Mouse (Mus musculus): ENCODE results near the gene Ctsf. TPM values are rescaled to one million over a fixed set of nuclear protein-coding genes. Genes with fewer than 3 reads are reported as not detected.
"Not testable (repeated sequence)": the region's sequence is repeated elsewhere in the genome, so short reads cannot be mapped to it uniquely, and the experiment has no call there.

Ctsf gene
- polyA plus RNA-seq, 1 experiment from 2014 or later: 31.3 TPM

DNA sequence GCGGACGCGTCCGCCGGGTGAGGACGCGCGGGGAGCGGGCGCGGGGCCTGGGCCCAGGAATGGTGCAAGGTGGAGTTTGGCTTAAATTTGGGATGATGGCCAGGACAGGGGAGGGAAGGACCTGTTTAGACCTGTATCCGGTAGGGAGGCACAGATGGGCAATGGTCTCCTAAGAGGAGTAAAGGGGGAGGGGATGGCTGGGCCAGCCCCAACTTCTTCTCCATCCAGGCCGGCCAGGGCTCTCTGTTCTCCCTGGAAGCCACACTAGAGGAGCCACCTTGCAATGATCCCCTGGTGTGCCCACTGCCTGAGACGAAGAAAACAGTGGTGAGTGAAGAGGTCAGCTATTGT lies 515 bp downstream of the Ctsf start:
- Histone ChIP-seq H3K4me2 (peak overlapping the region; percentile 98), H3K9ac (peak overlapping the region; percentile 74), H3K9me3 (replicated peaks) (no peaks in the 10 kb centered on the region), H3K27ac (no peak overlapping the region), H3K27me3 (peaks cover 14% of the 10 kb centered on the region; the same call in 1 of the 2 replicates), H3K4me1 (peaks cover 14% of the 10 kb centered on the region), H3K36me3 (ENCODE audit: poor library complexity, severe bottlenecking) (no peaks in the 10 kb centered on the region), H3K4me3 (peak overlapping the region; percentile 58)
- ATAC-seq: peak; percentile 16; the same call in 1 of the 2 replicates
- 0% methylated on average over 14 of the region's 14 CpGs for WGBS

GRCm38 (mm10) chr19:4855951-4856350 lies 1.0 kb downstream of the Ctsf start:
- no peaks in the 10 kb centered on the region for H3K36me3 ChIP-seq (ENCODE audit: poor library complexity, severe bottlenecking)
- no peaks in the 10 kb centered on the region for H3K9me3 ChIP-seq (replicated peaks)
- 0 out of 2 replicates have a peak overlapping the region, but pooled peaks have one; percentile 74 for H3K9ac ChIP-seq
- no peak overlapping the region for H3K27ac ChIP-seq
- H3K27me3 ChIP-seq: peaks cover 14% of the 10 kb centered on the region; the same call in 1 of the 2 replicates
- peaks cover 14% of the 10 kb centered on the region for H3K4me1 ChIP-seq
- 48% methylated on average over 4 of the region's 4 CpGs for WGBS
- no peak for ATAC-seq
- H3K4me3 ChIP-seq: peak overlapping the region; percentile 58; the same call in 1 of the 2 replicates
- peak overlapping the region; percentile 98 for H3K4me2 ChIP-seq

DNA sequence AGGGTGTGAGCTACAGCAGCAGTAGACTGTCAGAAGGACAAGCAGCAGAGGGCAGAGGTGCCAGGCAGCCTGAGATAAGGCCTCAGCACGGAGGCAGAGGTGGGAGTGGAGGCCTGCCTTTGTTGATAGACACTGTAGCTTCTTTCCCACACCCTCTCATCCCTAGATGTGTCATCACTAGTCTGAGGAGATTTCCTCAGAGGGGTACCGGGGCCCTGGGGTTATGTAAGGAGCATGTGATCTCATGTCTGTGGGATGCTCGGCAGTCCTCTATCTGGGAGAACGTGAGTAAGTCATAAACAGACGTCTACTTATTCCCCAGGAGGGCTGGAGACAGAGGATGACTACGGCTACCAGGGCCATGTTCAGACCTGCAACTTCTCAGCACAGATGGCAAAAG lies 4.2 kb downstream of the Ctsf start:
- 87% methylated on average over 6 of the region's 6 CpGs for WGBS
- ATAC-seq: no peak
- no peak overlapping the region for H3K9ac ChIP-seq

DNA sequence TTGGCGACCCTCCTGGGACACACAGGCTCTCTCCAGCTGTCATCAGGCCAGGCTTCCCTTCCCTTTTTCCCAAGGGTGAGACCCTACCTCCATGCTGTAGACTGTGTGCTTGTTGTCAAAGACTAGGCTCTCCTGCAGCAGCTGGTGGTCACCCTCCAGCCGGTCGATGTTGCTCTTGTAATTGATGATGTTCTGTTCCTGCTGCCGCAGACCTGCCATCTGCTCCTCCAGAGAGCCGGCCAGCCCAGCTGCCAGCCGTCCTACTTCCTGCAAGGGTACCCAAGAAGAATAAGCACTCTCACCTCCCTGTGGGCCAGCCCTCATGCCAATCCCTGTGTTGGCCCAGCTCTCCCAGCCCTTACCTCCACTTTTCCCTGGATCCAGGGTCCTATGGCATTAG lies 8.1 kb downstream of the Ctsf start:
- Histone ChIP-seq H3K9ac (no peak overlapping the region; the same call in 1 of the 2 replicates), H3K27me3 (0 out of 2 replicates have a peak, but pooled peaks cover 7% of the 10 kb centered on the region), H3K27ac (no peak overlapping the region), H3K4me1 (no peaks in the 10 kb centered on the region), H3K4me3 (no peak overlapping the region), H3K9me3 (replicated peaks) (no peaks in the 10 kb centered on the region), H3K4me2 (no peak overlapping the region), H3K36me3 (ENCODE audit: poor library complexity, severe bottlenecking) (no peaks in the 10 kb centered on the region)
- 83% methylated on average over 6 of the region's 6 CpGs for WGBS
- no peak for ATAC-seq

More for the DNA sequence above, 4.2 kb downstream of the Ctsf start:
- no peak overlapping the region for H3K4me2 ChIP-seq
- H3K4me3 ChIP-seq: no peak overlapping the region
- peaks cover 14% of the 10 kb centered on the region for H3K4me1 ChIP-seq
- peaks cover 14% of the 10 kb centered on the region; the same call in 1 of the 2 replicates for H3K27me3 ChIP-seq
- no peaks in the 10 kb centered on the region for H3K36me3 ChIP-seq (ENCODE audit: poor library complexity, severe bottlenecking)
- H3K27ac ChIP-seq: no peak overlapping the region
- no peaks in the 10 kb centered on the region for H3K9me3 ChIP-seq (replicated peaks)

- WGBS: 6% methylated on average over 17 of the region's 17 CpGs
- Histone ChIP-seq H3K9me3 (replicated peaks) (no peaks in the 10 kb centered on the region), H3K4me2 (peak overlapping the region; percentile 32), H3K27me3 (0 out of 2 replicates have a peak, but pooled peaks cover 7% of the 10 kb centered on the region), H3K9ac (no peak overlapping the region), H3K27ac (no peak overlapping the region), H3K4me3 (no peak overlapping the region), H3K4me1 (no peaks in the 10 kb centered on the region), H3K36me3 (ENCODE audit: poor library complexity, severe bottlenecking) (no peaks in the 10 kb centered on the region)
- no peak for ATAC-seq
Observed at GRCm38 (mm10) chr19:4865147-4865546, 10.2 kb downstream of the Ctsf start.

DNA sequence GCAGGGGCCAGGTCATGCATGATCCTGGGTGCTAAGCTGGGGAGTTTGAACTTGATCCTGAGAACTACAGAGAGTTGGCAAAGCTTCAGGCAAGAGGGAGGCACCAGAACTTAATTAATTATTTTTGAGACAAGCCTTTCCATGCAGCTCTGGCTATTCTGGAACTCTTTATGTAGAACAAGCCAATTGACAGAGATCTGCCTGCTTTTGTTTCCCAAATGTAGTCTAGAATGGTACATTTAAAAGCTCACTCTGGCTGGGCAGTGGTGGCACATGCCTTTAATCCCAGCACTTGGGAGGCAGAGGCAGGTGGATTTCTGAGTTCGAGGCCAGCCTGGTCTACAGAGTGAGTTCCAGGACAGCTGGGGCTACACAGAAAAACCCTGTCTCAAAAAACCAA lies 19.7 kb downstream of the Ctsf start:
- not testable (repeated sequence) for ATAC-seq; H3K36me3 ChIP-seq (ENCODE audit: poor library complexity, severe bottlenecking); H3K27me3 ChIP-seq; H3K9ac ChIP-seq; H3K9me3 ChIP-seq (replicated peaks); H3K27ac ChIP-seq; H3K4me2 ChIP-seq; H3K4me3 ChIP-seq
- H3K4me1 ChIP-seq: peaks cover 14% of the 10 kb centered on the region
- 80% methylated on average over 1 of the region's 1 CpGs for WGBS

- no peaks in the 10 kb centered on the region for H3K9me3 ChIP-seq (replicated peaks)
- ATAC-seq: no peak
- H3K9ac ChIP-seq: no peak overlapping the region
- peaks cover 10% of the 10 kb centered on the region for H3K27me3 ChIP-seq
- 86% methylated on average over 2 of the region's 4 CpGs for WGBS
- H3K4me3 ChIP-seq: no peak overlapping the region
- H3K36me3 ChIP-seq (ENCODE audit: poor library complexity, severe bottlenecking): no peaks in the 10 kb centered on the region
- H3K4me2 ChIP-seq: no peak overlapping the region
- H3K27ac ChIP-seq: no peak overlapping the region
- H3K4me1 ChIP-seq: peaks cover 14% of the 10 kb centered on the region
Observed at GRCm38 (mm10) chr19:4876241-4876640, 21.3 kb downstream of the Ctsf start.

DNA sequence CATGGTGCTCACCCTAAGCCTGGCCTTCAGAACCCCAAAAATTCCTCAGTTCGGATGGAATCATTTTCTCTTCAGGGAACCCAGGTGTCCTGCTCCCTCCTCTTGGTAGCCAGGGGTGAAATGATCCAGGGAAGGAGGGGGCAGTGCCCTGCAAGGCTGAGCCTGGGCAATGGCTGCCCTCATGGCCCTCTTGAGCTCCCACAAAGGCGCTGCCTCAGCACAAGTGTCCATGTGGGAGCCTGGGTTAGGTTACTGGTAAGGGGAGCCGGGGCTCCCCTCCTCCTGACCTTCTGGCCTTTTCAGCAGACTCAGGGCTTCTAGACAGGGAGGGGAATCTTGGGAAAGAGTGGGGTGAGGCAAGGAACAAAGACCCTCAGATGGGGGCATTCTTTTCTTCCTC lies 21.8 kb downstream of the Ctsf start:
- no peak overlapping the region for H3K9ac ChIP-seq

DNA sequence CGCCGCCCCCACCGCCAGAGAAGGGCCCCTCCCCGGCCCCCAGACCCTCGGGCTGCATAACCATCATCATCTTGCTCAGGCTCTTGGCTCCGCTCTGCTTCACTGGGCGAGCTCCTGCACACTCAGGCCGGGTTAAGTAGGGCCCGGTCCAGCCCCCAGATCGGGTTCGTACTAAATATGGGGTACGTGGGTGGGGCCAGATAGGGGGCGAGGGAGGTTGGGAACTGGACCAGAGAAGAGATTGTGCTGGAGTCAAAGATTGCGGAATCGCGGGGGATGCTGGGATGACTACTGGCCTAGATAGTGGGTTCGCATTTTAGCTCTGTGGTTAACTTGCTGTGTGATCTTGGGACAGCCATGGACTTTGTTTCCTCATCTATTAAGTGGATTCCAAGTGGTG lies 22.9 kb downstream of the Ctsf start, which contains the start of gene Actn3:
Actn3 (minus strand) TSS at position 125 of the 400 bp plus-strand sequence.
- Histone ChIP-seq H3K9ac (peak within 1 kb of the TSS; percentile 89), H3K4me2 (peak within 1 kb of the TSS; percentile 83), H3K27me3 (peaks cover 10% of the 10 kb centered on the region), H3K4me3 (peak within 1 kb of the TSS; percentile 95), H3K36me3 (ENCODE audit: poor library complexity, severe bottlenecking) (0 out of 2 replicates have a peak, but pooled peaks cover 3% of the 10 kb centered on the region), H3K4me1 (peaks cover 14% of the 10 kb centered on the region), H3K27ac (peak within 1 kb of the TSS; percentile 70), H3K9me3 (replicated peaks) (no peaks in the 10 kb centered on the region)
- ATAC-seq: no peak
- 2% methylated on average over 17 of the region's 17 CpGs for WGBS

More for the DNA sequence above, 21.8 kb downstream of the Ctsf start:
- Histone ChIP-seq H3K4me3 (no peak overlapping the region), H3K9me3 (replicated peaks) (no peaks in the 10 kb centered on the region), H3K4me2 (no peak overlapping the region), H3K27me3 (peaks cover 10% of the 10 kb centered on the region), H3K4me1 (peaks cover 14% of the 10 kb centered on the region), H3K36me3 (ENCODE audit: poor library complexity, severe bottlenecking) (no peaks in the 10 kb centered on the region), H3K27ac (no peak overlapping the region)
- no peak for ATAC-seq
- WGBS: 66% methylated on average over 3 of the region's 3 CpGs

GRCm38 (mm10) chr19:4878405-4879323 lies 23.7 kb downstream of the Ctsf start, which contains the start of gene Zdhhc24:
Gene Zdhhc24, plus strand, starts transcription at chr19:4878668.
- Histone ChIP-seq H3K36me3 (ENCODE audit: poor library complexity, severe bottlenecking) (peaks cover 7% of the 10 kb centered on the region; the same call in 1 of the 2 replicates), H3K27ac (peak within 1 kb of the TSS; percentile 70), H3K9ac (peak within 1 kb of the TSS; percentile 89), H3K9me3 (replicated peaks) (no peaks in the 10 kb centered on the region), H3K4me2 (peak within 1 kb of the TSS; percentile 83), H3K4me1 (peaks cover 14% of the 10 kb centered on the region), H3K4me3 (peak within 1 kb of the TSS; percentile 95), H3K27me3 (peaks cover 10% of the 10 kb centered on the region)
- 1% methylated on average over 52 of the region's 52 CpGs for WGBS
- peak; percentile 98 for ATAC-seq

DNA sequence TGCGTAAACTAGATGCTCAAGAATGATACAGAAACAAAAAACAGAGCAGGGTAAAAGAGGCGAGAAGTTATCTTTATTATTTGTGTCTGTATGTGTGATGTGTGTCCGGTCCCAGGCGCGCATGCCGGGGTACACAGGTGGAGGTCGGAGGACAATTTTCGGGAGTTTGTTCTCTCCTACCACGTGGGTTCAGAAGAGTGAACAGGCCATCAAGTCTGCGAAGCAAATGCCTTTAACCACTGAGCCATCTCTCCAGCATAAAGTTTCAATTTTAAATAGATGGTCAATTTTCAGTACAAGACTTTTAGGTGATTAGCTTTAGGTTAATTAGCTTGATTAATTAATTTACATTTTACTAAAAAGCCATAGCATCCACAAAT lies 24.4 kb downstream of the Ctsf start:
- peak overlapping the region; percentile 83 for H3K4me2 ChIP-seq
- H3K27ac ChIP-seq: no peak overlapping the region
- no peak for ATAC-seq
- H3K9me3 ChIP-seq (replicated peaks): no peaks in the 10 kb centered on the region
- WGBS: 63% methylated on average over 10 of the region's 10 CpGs
- peak overlapping the region; percentile 89 for H3K9ac ChIP-seq
- H3K4me1 ChIP-seq: peaks cover 14% of the 10 kb centered on the region
- peaks cover 10% of the 10 kb centered on the region for H3K27me3 ChIP-seq
- H3K4me3 ChIP-seq: peak overlapping the region; percentile 95
- peaks cover 12% of the 10 kb centered on the region for H3K36me3 ChIP-seq (ENCODE audit: poor library complexity, severe bottlenecking)

DNA sequence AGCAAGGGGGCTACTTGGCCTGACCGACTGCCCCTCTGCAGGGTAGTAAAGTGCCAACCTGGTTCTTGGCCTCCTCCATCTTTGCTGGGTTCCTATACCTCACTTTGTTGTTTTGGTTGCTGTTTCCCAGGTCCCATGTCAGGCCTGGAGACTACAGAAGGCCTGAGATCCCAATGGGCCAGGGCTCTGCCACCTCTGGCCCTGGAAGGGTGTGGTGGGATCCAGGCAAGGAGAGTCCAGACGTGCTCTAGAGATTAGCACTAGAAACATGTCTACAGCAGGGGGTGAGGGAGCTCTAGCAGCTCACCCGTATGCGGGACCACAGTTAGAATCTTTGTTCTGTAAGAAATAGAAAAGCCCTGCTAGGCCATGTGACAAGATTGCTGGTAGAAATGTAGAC lies 29.0 kb downstream of the Ctsf start:
- Histone ChIP-seq H3K4me2 (no peak overlapping the region), H3K27me3 (no peaks in the 10 kb centered on the region), H3K36me3 (ENCODE audit: poor library complexity, severe bottlenecking) (peaks cover 12% of the 10 kb centered on the region), H3K27ac (no peak overlapping the region), H3K9ac (no peak overlapping the region), H3K4me1 (peaks cover 5% of the 10 kb centered on the region), H3K4me3 (no peak overlapping the region), H3K9me3 (replicated peaks) (no peaks in the 10 kb centered on the region)
- ATAC-seq: no peak
- 84% methylated on average over 4 of the region's 4 CpGs for WGBS

All from forebrain, embryonic 13.5 days (tissue).